In genomic region chr7:123341896-123342295, GRCm38 (mm10) we compare ENCODE assay signal across 11 mouse cellular contexts. TPM values are rescaled to one million over a fixed set of nuclear protein-coding genes. Genes with fewer than 3 reads are reported as not detected.
DNase-seq lines count a peak whose midpoint lies in the region; ATAC-seq and TF ChIP-seq lines count a peak whose summit lies in the region.
"Had no signal": no experiment of that assay in that cellular context is flagged by ENCODE, and none has a peak within 500 bp of the region (broad histone marks: within the 10 kb centered on the region; RNA-seq: fewer than 3 reads in every experiment).

No protein-coding gene starts in this region.

- no peaks in the 10 kb centered on the region for H3K27me3 ChIP-seq in embryonic facial prominence, embryonic 14.5 days (replicated peaks; ENCODE audit: control insufficient read depth, insufficient read depth, low read length)
- no peaks in the 10 kb centered on the region for H3K27me3 ChIP-seq in embryonic facial prominence, embryonic 10.5 days (replicated peaks; ENCODE audit: low read depth, poor library complexity, severe bottlenecking)
- no peaks in the 10 kb centered on the region for H3K27me3 ChIP-seq in liver, adult 2 months (ENCODE audit: control insufficient read depth, insufficient read depth, low read length)
- no peaks in the 10 kb centered on the region for H3K27me3 ChIP-seq in liver, embryonic 12.5 days (replicated peaks)
- H3K27me3 ChIP-seq in forebrain, embryonic 14.5 days (replicated peaks; ENCODE audit: control insufficient read depth, insufficient read depth, low read length): no peaks in the 10 kb centered on the region
- H3K27me3 ChIP-seq: hindbrain, embryonic 13.5 days had no signal

- no peak for DNase-seq in embryonic facial prominence, embryonic 14.5 days (ENCODE audit: low spot score)
- no peak for DNase-seq in embryonic facial prominence, embryonic 10.5 days (ENCODE audit: low spot score)
- DNase-seq in liver, adult 2 months (ENCODE audit: extremely low read depth, low read depth, low spot score): peak; percentile 23
- DNase-seq in gastrocnemius, postnatal 14 days: peak; percentile 54
- DNase-seq in heart, postnatal 14 days: peak; percentile 32 to 44
- DNase-seq in forebrain, embryonic 14.5 days (ENCODE audit: low spot score): no peak
- DNase-seq in cerebellum, adult 8-10 months: no peak
- DNase-seq: cerebellum, adult 11-12 months; spleen, adult 18-20 months had no signal

- H3K36me3 ChIP-seq in embryonic facial prominence, embryonic 14.5 days (ENCODE audit: control insufficient read depth, insufficient read depth, low read length): no peaks in the 10 kb centered on the region
- peaks cover 7% of the 10 kb centered on the region for H3K36me3 ChIP-seq in embryonic facial prominence, embryonic 10.5 days (replicated peaks)
- no peaks in the 10 kb centered on the region for H3K36me3 ChIP-seq in liver, adult 2 months (ENCODE audit: control insufficient read depth, insufficient read depth, low read length)
- no peaks in the 10 kb centered on the region; the same call in 1 of the 2 replicates for H3K36me3 ChIP-seq in liver, embryonic 12.5 days
- no peaks in the 10 kb centered on the region for H3K36me3 ChIP-seq in forebrain, embryonic 14.5 days (ENCODE audit: control insufficient read depth, insufficient read depth, low read length)
- H3K36me3 ChIP-seq: hindbrain, embryonic 13.5 days had no signal

- TF ChIP-seq POLR2A in liver, adult 2 months (IDR thresholded peaks at IDR 0.05; ENCODE audit: extremely low read depth, insufficient read depth, low read length): no peak

- ATAC-seq in embryonic facial prominence, embryonic 14.5 days (ENCODE audit: low read depth): no peak
- ATAC-seq in liver, embryonic 12.5 days: no peak
- ATAC-seq in forebrain, embryonic 14.5 days: no peak

- H3K4me2 ChIP-seq in embryonic facial prominence, embryonic 14.5 days (ENCODE audit: low read depth, low read length): no peak overlapping the region
- no peak overlapping the region for H3K4me2 ChIP-seq in liver, embryonic 12.5 days
- no peak overlapping the region for H3K4me2 ChIP-seq in forebrain, embryonic 14.5 days (ENCODE audit: low read length)
- H3K4me2 ChIP-seq: hindbrain, embryonic 13.5 days had no signal

- H3K4me1 ChIP-seq in embryonic facial prominence, embryonic 14.5 days (ENCODE audit: control insufficient read depth, insufficient read depth, low read length): peaks cover 17% of the 10 kb centered on the region; the same call in 1 of the 2 replicates
- H3K4me1 ChIP-seq in embryonic facial prominence, embryonic 10.5 days: peaks cover 43% of the 10 kb centered on the region
- peaks cover 23% of the 10 kb centered on the region for H3K4me1 ChIP-seq in liver, adult 2 months (ENCODE audit: control insufficient read depth, insufficient read depth, low read length)
- peaks cover 76% of the 10 kb centered on the region for H3K4me1 ChIP-seq in liver, embryonic 12.5 days
- H3K4me1 ChIP-seq in forebrain, embryonic 14.5 days (ENCODE audit: control insufficient read depth, insufficient read depth, low read length): no peaks in the 10 kb centered on the region

- H3K9ac ChIP-seq in embryonic facial prominence, embryonic 14.5 days (ENCODE audit: low read depth, low read length): no peak overlapping the region
- H3K9ac ChIP-seq in liver, adult 2 months (ENCODE audit: low read depth, low read length): no peak overlapping the region
- no peak overlapping the region for H3K9ac ChIP-seq in liver, embryonic 12.5 days
- no peak overlapping the region for H3K9ac ChIP-seq in forebrain, embryonic 14.5 days (ENCODE audit: low read length)
- H3K9ac ChIP-seq: hindbrain, embryonic 13.5 days had no signal

- intact Hi-C loops in gastrocnemius, postnatal 14 days (cut with DNase I; ENCODE audit: low total_unique reads): no loop called here
- intact Hi-C loops in heart, postnatal 14 days (cut with DNase I): no loop called here

- peak overlapping the region; percentile 46 for H3K27ac ChIP-seq in embryonic facial prominence, embryonic 14.5 days (replicated peaks; ENCODE audit: low read depth, low read length)
- H3K27ac ChIP-seq in embryonic facial prominence, embryonic 10.5 days (replicated peaks): no peak overlapping the region
- no peak overlapping the region for H3K27ac ChIP-seq in liver, adult 2 months (replicated peaks; ENCODE audit: insufficient read depth, low read depth, low read length)
- no peak overlapping the region for H3K27ac ChIP-seq in liver, embryonic 12.5 days
- H3K27ac ChIP-seq in forebrain, embryonic 14.5 days (ENCODE audit: low read depth, low read length): no peak overlapping the region
- H3K27ac ChIP-seq: hindbrain, embryonic 13.5 days had no signal

- 55% methylated on average over 5 of the region's 5 CpGs for WGBS in embryonic facial prominence, embryonic 14.5 days
- WGBS in embryonic facial prominence, embryonic 10.5 days: 68% methylated on average over 5 of the region's 5 CpGs
- WGBS in liver, adult 2 months: 51% methylated on average over 5 of the region's 5 CpGs
- 77% methylated on average over 5 of the region's 5 CpGs for WGBS in liver, embryonic 12.5 days (ENCODE audit: insufficient replicate concordance)
- WGBS in forebrain, embryonic 14.5 days: 64% methylated on average over 5 of the region's 5 CpGs

- no peak for TF ChIP-seq CTCF in liver, adult 2 months (IDR thresholded peaks at IDR 0.05; ENCODE audit: low read depth, low read length)

- peaks cover 26% of the 10 kb centered on the region for H3K79me2 ChIP-seq in liver, adult 2 months (ENCODE audit: control insufficient read depth, insufficient read depth, low read length)

- no peak overlapping the region for H3K4me3 ChIP-seq in embryonic facial prominence, embryonic 14.5 days (ENCODE audit: low read depth, low read length)
- H3K4me3 ChIP-seq in embryonic facial prominence, embryonic 10.5 days: no peak overlapping the region
- no peak overlapping the region for H3K4me3 ChIP-seq in liver, adult 2 months (ENCODE audit: insufficient read depth, low read depth, low read length)
- no peak overlapping the region for H3K4me3 ChIP-seq in liver, embryonic 12.5 days
- no peak overlapping the region for H3K4me3 ChIP-seq in forebrain, embryonic 14.5 days (ENCODE audit: low read depth, low read length)
- H3K4me3 ChIP-seq: hindbrain, embryonic 13.5 days had no signal

- H3K9me3 ChIP-seq in embryonic facial prominence, embryonic 14.5 days (ENCODE audit: control insufficient read depth, low read length): no peaks in the 10 kb centered on the region
- no peaks in the 10 kb centered on the region for H3K9me3 ChIP-seq in embryonic facial prominence, embryonic 10.5 days
- H3K9me3 ChIP-seq in liver, embryonic 12.5 days (replicated peaks): no peaks in the 10 kb centered on the region
- no peaks in the 10 kb centered on the region for H3K9me3 ChIP-seq in forebrain, embryonic 14.5 days (replicated peaks; ENCODE audit: control insufficient read depth, low read length)
- H3K9me3 ChIP-seq: hindbrain, embryonic 13.5 days had no signal

RNA-seq across cellular contexts. Expression of gene Lcmt1, which starts 27.7 kb away (rescaled TPM):
- polyA plus RNA-seq in embryonic facial prominence, embryonic 14.5 days (2014; fragmentation: Nextera tagmentation; extraction: Ambion mirVana): 40.1 and 45.6 TPM in 2 replicates
- 49.6 and 53.5 TPM in 2 replicates for polyA plus RNA-seq in embryonic facial prominence, embryonic 10.5 days (2016; fragmentation: Nextera tagmentation; extraction: Ambion mirVana)
- total RNA-seq in liver, adult 2 months (2014; rRNA removed): 12.0 and 15.9 TPM in 2 replicates
- 8.4 and 9.6 TPM in 2 replicates for polyA plus RNA-seq in liver, adult 2 months (2012; rRNA removed)
- polyA plus RNA-seq in liver, embryonic 12.5 days (2016; fragmentation: Nextera tagmentation; extraction: Ambion mirVana): 33.4 and 34.4 TPM in 2 replicates
- total RNA-seq in gastrocnemius, postnatal 14 days (2021): 10 to 100 TPM; 24.2 to 25.3 TPM
- 10 to 100 TPM; 25.0 to 25.3 TPM for total RNA-seq in heart, postnatal 14 days (2021)
- 108 and 113 TPM in 2 replicates for polyA plus RNA-seq in forebrain, embryonic 14.5 days (2014; fragmentation: Nextera tagmentation; extraction: Ambion mirVana)

RNA-seq across cellular contexts. Expression of gene Arhgap17, which starts 27.8 kb away (rescaled TPM):
- polyA plus RNA-seq in embryonic facial prominence, embryonic 14.5 days (2014; fragmentation: Nextera tagmentation; extraction: Ambion mirVana): 24.4 and 24.6 TPM in 2 replicates
- polyA plus RNA-seq in embryonic facial prominence, embryonic 10.5 days (2016; fragmentation: Nextera tagmentation; extraction: Ambion mirVana): 28.5 and 32.3 TPM in 2 replicates
- 4.9 and 5.6 TPM in 2 replicates for total RNA-seq in liver, adult 2 months (2014; rRNA removed)
- 6.4 and 8.6 TPM in 2 replicates for polyA plus RNA-seq in liver, adult 2 months (2012; rRNA removed)
- polyA plus RNA-seq in liver, embryonic 12.5 days (2016; fragmentation: Nextera tagmentation; extraction: Ambion mirVana): 16.7 TPM in 2 replicates
- 10 to 100 TPM; 16.4 to 19.0 TPM for total RNA-seq in gastrocnemius, postnatal 14 days (2021)
- total RNA-seq in heart, postnatal 14 days (2021): 10 to 100 TPM; 17.6 to 25.0 TPM
- polyA plus RNA-seq in forebrain, embryonic 14.5 days (2014; fragmentation: Nextera tagmentation; extraction: Ambion mirVana): 8.5 and 11.0 TPM in 2 replicates

Comparison
In these comparisons a context has a peak if more than half of its experiments do, and no peak if none do; other contexts are left out.
1. DNase-seq: peak in liver, adult 2 months (single experiment), gastrocnemius, postnatal 14 days (single experiment) and heart, postnatal 14 days (2 of 2); none in embryonic facial prominence, embryonic 14.5 days (single experiment), embryonic facial prominence, embryonic 10.5 days (single experiment), forebrain, embryonic 14.5 days (single experiment) and cerebellum, adult 8-10 months (single experiment).